Mouse (Mus musculus) myocyte (in vitro differentiated cells): ENCODE data around the gene 2010315B03Rik.

Source experiments
- CEBPB ChIP-seq: IDR thresholded peaks from 2 replicates; pipeline ENCODE4 v1.6.1; 2011; ENCODE audit warnings: mild to moderate bottlenecking, moderate library complexity; ENCODE audit not compliant: poor library complexity, insufficient read depth, severe bottlenecking
- E2F4 ChIP-seq: IDR thresholded peaks from one replicate; pipeline ENCODE4 v1.6.1; 2011; ENCODE audit warnings: mild to moderate bottlenecking, control low read depth, moderate library complexity; ENCODE audit not compliant: insufficient read depth
- MAX ChIP-seq: IDR thresholded peaks from one replicate; pipeline ENCODE4 v1.6.1; 2011; ENCODE audit warnings: low read depth, mild to moderate bottlenecking, control low read depth
- MYOD1 ChIP-seq, 3 experiments: IDR thresholded peaks; one replicate each; pipeline ENCODE4 v1.6.1; 2011; ENCODE audit warnings: control low read depth in 2 of 3, low read depth in 2 of 3, mild to moderate bottlenecking in 2 of 3, moderate library complexity in 1 of 3; ENCODE audit not compliant: insufficient read length in 2 of 3, control insufficient read depth in 1 of 3
- MYOG ChIP-seq, 3 experiments: IDR thresholded peaks; one replicate each; pipeline ENCODE4 v1.6.1; 2011; ENCODE audit warnings: control low read depth in 2 of 3, low read depth in 2 of 3, mild to moderate bottlenecking in 2 of 3; ENCODE audit not compliant: insufficient read length in 2 of 3, control insufficient read depth in 1 of 3, insufficient read depth in 1 of 3
- POLR2A ChIP-seq: IDR thresholded peaks from one replicate; pipeline ENCODE4 v1.6.1; 2011; ENCODE audit warnings: low read depth, mild to moderate bottlenecking, control low read depth, moderate library complexity; ENCODE audit not compliant: insufficient read length
- POLR2AphosphoS2 ChIP-seq: IDR thresholded peaks from one replicate; pipeline ENCODE4 v1.6.1; 2011; ENCODE audit warnings: low read depth, control low read depth; ENCODE audit not compliant: insufficient read length
- SRF ChIP-seq: IDR thresholded peaks from one replicate; pipeline ENCODE4 v1.6.1; 2011; ENCODE audit warnings: low read depth; ENCODE audit not compliant: control insufficient read depth, insufficient read length
- TCF12 ChIP-seq: IDR thresholded peaks from one replicate; pipeline ENCODE4 v1.6.1; 2011; ENCODE audit warnings: mild to moderate bottlenecking, control low read depth; ENCODE audit not compliant: poor library complexity, insufficient read depth, severe bottlenecking
- TCF3 ChIP-seq: IDR thresholded peaks from one replicate; pipeline ENCODE4 v1.6.1; 2011; ENCODE audit warnings: low read depth, control low read depth; ENCODE audit not compliant: insufficient read length
- USF1 ChIP-seq: IDR thresholded peaks from one replicate; pipeline ENCODE4 v1.6.1; 2011; ENCODE audit warnings: low read depth, mild to moderate bottlenecking, control low read depth, moderate library complexity

GRCm38 (mm10) chr9:124273172-124273571 is 39.3 kb downstream of the 2010315B03Rik start:
- TF ChIP-seq POLR2A (no peak), TCF12 (no peak), CEBPB (no peak), MYOG (IDR thresholded peaks at IDR 0.05; ENCODE audit: control insufficient read depth in 1 of 3, insufficient read depth in 1 of 3, insufficient read length in 2 of 3, low read depth in 2 of 3) (no peak), E2F4 (no peak), MAX (no peak), USF1 (no peak), MYOD1 (IDR thresholded peaks at IDR 0.05; ENCODE audit: control insufficient read depth in 1 of 3, insufficient read length in 2 of 3, low read depth in 2 of 3) (no peak), TCF3 (no peak), POLR2AphosphoS2 (no peak), SRF (no peak)
